Mouse (Mus musculus): Measurements from ENCODE around the gene Hoxa10.

Hoxa10 gene

GRCm38 (mm10) chr6:52209685-52210046 is 31.0 kb downstream of the Hoxa10 start:
- in situ Hi-C loops (cut with MboI, MseI): no loop called here

GRCm38 (mm10) chr6:52208868-52209684 is 31.6 kb downstream of the Hoxa10 start:
- in situ Hi-C loops (cut with MboI, MseI): no loop called here

GRCm38 (mm10) chr6:52208072-52208867 is 32.4 kb downstream of the Hoxa10 start, which contains the start of gene Hoxa6:
TSS of gene Hoxa6 (minus strand) at chr6:52208722.
- in situ Hi-C loops (cut with MboI, MseI): no loop called here

- in situ Hi-C loops (cut with MboI, MseI): no loop called here
Measured at GRCm38 (mm10) chr6:52207684-52207976, 33.0 kb downstream of the Hoxa10 start.

- in situ Hi-C loops (cut with MboI, MseI): no loop called here
Measured at GRCm38 (mm10) chr6:52206882-52207683, 33.6 kb downstream of the Hoxa10 start.

- in situ Hi-C loops (cut with MboI, MseI): no loop called here
Measured at GRCm38 (mm10) chr6:52205638-52206621, 34.7 kb downstream of the Hoxa10 start.

GRCm38 (mm10) chr6:52205221-52205620 is 35.4 kb downstream of the Hoxa10 start:
- in situ Hi-C loops (cut with MboI, MseI): no loop called here

- in situ Hi-C loops (cut with MboI, MseI): no loop called here
Measured at GRCm38 (mm10) chr6:52204050-52204752, 36.5 kb downstream of the Hoxa10 start, which contains the start of gene Hoxa5. TSS of gene Hoxa5 (minus strand) at chr6:52204587.

GRCm38 (mm10) chr6:52203371-52204049 is 37.1 kb downstream of the Hoxa10 start:
- in situ Hi-C loops (cut with MboI, MseI): no loop called here

GRCm38 (mm10) chr6:52203121-52203370 is 37.6 kb downstream of the Hoxa10 start:
- in situ Hi-C loops (cut with MboI, MseI): no loop called here

- in situ Hi-C loops (cut with MboI, MseI): no loop called here
Measured at GRCm38 (mm10) chr6:52202362-52203120, 38.1 kb downstream of the Hoxa10 start.

GRCm38 (mm10) chr6:52201269-52201668 is 39.4 kb downstream of the Hoxa10 start:
- in situ Hi-C loops (cut with MboI, MseI): no loop called here

- in situ Hi-C loops (cut with MboI, MseI): no loop called here
Measured at GRCm38 (mm10) chr6:52200751-52201250, 39.9 kb downstream of the Hoxa10 start.

- in situ Hi-C loops (cut with MboI, MseI): no loop called here
Measured at GRCm38 (mm10) chr6:52200073-52200750, 40.4 kb downstream of the Hoxa10 start.

- in situ Hi-C loops (cut with MboI, MseI): no loop called here
Measured at GRCm38 (mm10) chr6:52197271-52197670, 43.4 kb downstream of the Hoxa10 start.

- in situ Hi-C loops (cut with MboI, MseI): no loop called here
Measured at GRCm38 (mm10) chr6:52196811-52197210, 43.8 kb downstream of the Hoxa10 start.

- in situ Hi-C loops (cut with MboI, MseI): no loop called here
Measured at GRCm38 (mm10) chr6:52194690-52195089, 46.0 kb downstream of the Hoxa10 start.

GRCm38 (mm10) chr6:52191860-52192550 is 48.6 kb downstream of the Hoxa10 start:
- in situ Hi-C loops (cut with MboI, MseI): no loop called here

Measured in T-helper 1 cell (primary cell).